In the genomic region with DNA sequence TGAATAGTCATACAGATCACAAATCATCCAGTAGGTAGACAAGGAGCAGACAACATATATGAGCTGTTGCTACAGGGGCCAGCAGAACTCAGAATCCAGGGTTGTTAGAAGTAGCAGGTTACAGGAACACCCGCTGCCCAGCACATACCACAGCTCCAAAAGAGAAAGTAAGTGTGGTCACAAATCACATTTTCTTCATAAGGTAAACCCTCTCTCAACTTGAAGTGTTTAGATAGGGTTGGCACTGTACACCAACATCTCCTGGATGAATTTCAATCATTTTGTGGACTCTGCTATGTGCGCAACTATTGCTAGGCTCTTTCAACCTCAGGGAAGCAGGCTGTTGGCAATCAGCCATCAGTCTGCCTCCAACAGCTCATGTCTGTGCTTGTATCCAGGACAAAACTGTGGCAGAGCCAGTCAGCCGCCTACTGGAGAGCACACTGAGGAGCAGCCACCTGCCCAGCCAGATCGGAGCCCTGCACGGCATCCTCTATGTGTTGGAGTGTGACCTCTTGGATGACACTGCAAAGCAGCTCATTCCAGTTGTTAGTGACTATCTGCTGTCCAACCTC, we compare ENCODE assay signal across 9 mouse cellular contexts. TPM values are rescaled to one million over a fixed set of nuclear protein-coding genes. Genes with fewer than 3 reads are reported as not detected.
DNase-seq lines count a peak whose midpoint lies in the region; ATAC-seq and TF ChIP-seq lines count a peak whose summit lies in the region.
"Had no signal": no experiment of that assay in that cellular context is flagged by ENCODE, and none has a peak within 500 bp of the region (broad histone marks: within the 10 kb centered on the region; RNA-seq: fewer than 3 reads in every experiment).

No protein-coding gene starts in this region.

- ATAC-seq in heart, embryonic 11.5 days (replicated peaks; ENCODE audit: insufficient number of reproducible peaks, low FRiP score, low TSS enrichment), result no peak
- ATAC-seq in stomach, embryonic 14.5 days (ENCODE audit: insufficient number of reproducible peaks, insufficient read depth, low FRiP score, low read depth), result peak; percentile 68; the same call in 1 of the 2 replicates

- TF ChIP-seq POLR2A in cerebellum, adult 2 months (IDR thresholded peaks at IDR 0.05; ENCODE audit: borderline replicate concordance, insufficient read depth, low read length), result no peak

- no peak overlapping the region for H3K9ac ChIP-seq in heart, embryonic 11.5 days (ENCODE audit: low read depth, low read length)
- no peak overlapping the region for H3K9ac ChIP-seq in stomach, embryonic 14.5 days (replicated peaks; ENCODE audit: low read depth, low read length)

- H3K4me1 ChIP-seq in heart, embryonic 11.5 days (ENCODE audit: control insufficient read depth, insufficient read depth, low read length), result no peaks in the 10 kb centered on the region
- no peaks in the 10 kb centered on the region for H3K4me1 ChIP-seq in cerebellum, adult 2 months (ENCODE audit: control insufficient read depth, insufficient read depth, low read length)
- no peaks in the 10 kb centered on the region for H3K4me1 ChIP-seq in stomach, embryonic 14.5 days (ENCODE audit: control insufficient read depth, insufficient read depth, low read length)

- DNase-seq in heart, adult 18-20 months, result peak; percentile 43 to 54
- peak; percentile 14 for DNase-seq in 3T3-L1 (ENCODE audit: low read depth, low spot score)
- DNase-seq in cerebellum, adult 2 months, result peak; percentile 79 to 87
- DNase-seq in layer of hippocampus, adult 2 months (ENCODE audit: low spot score in 2 of 2), result peak; percentile 45 to 58
- no peak for DNase-seq in yolk sac, embryonic 10.5 days (ENCODE audit: low spot score)
- DNase-seq in retina, embryonic 14.5 days (ENCODE audit: low spot score), result no peak

- 82% methylated on average over 5 of the region's 5 CpGs for WGBS in heart, embryonic 11.5 days (ENCODE audit: insufficient replicate concordance)
- 24% methylated on average over 5 of the region's 5 CpGs for WGBS in cerebellum, adult 2 months
- WGBS in stomach, embryonic 14.5 days, result 75% methylated on average over 5 of the region's 5 CpGs

- no peaks in the 10 kb centered on the region for H3K27me3 ChIP-seq in heart, embryonic 11.5 days (ENCODE audit: control insufficient read depth, insufficient read depth, low read length)
- no peaks in the 10 kb centered on the region for H3K27me3 ChIP-seq in cerebellum, adult 2 months (ENCODE audit: control insufficient read depth, insufficient read depth, low read length)
- H3K27me3 ChIP-seq in stomach, embryonic 14.5 days (ENCODE audit: control insufficient read depth, insufficient read depth, low read length), result no peaks in the 10 kb centered on the region

- peak; percentile 56; the same call in 1 of the 2 replicates for TF ChIP-seq CTCF in cerebellum, adult 2 months (IDR thresholded peaks at IDR 0.05; ENCODE audit: borderline replicate concordance, insufficient read depth, low read depth, low read length)
- peak; percentile 70 for TF ChIP-seq CTCF in layer of hippocampus, adult 2 months (conservative IDR thresholded peaks at IDR 0.05)

- H3K4me2 ChIP-seq in heart, embryonic 11.5 days, result no peak overlapping the region
- no peak overlapping the region for H3K4me2 ChIP-seq in stomach, embryonic 14.5 days (replicated peaks; ENCODE audit: low read depth, low read length)

- peaks cover 24% of the 10 kb centered on the region for H3K36me3 ChIP-seq in heart, embryonic 11.5 days (ENCODE audit: control insufficient read depth, insufficient read depth, low read length)
- peaks cover 62% of the 10 kb centered on the region for H3K36me3 ChIP-seq in stomach, embryonic 14.5 days (ENCODE audit: control insufficient read depth, insufficient read depth, low read length)

- H3K9me3 ChIP-seq in heart, embryonic 11.5 days (replicated peaks; ENCODE audit: control insufficient read depth, low read length), result no peaks in the 10 kb centered on the region
- H3K9me3 ChIP-seq in stomach, embryonic 14.5 days (ENCODE audit: control insufficient read depth, low read depth, low read length), result no peaks in the 10 kb centered on the region
- H3K9me3 ChIP-seq: G1E had no signal

- no peak overlapping the region for H3K27ac ChIP-seq in heart, embryonic 11.5 days (ENCODE audit: low read depth, low read length)
- no peak overlapping the region for H3K27ac ChIP-seq in cerebellum, adult 2 months (ENCODE audit: insufficient read depth, low read length)
- peak overlapping the region; percentile 49 for H3K27ac ChIP-seq in layer of hippocampus, adult 2 months
- no peak overlapping the region for H3K27ac ChIP-seq in stomach, embryonic 14.5 days (ENCODE audit: low read length)

- no peak overlapping the region for H3K4me3 ChIP-seq in heart, embryonic 11.5 days (ENCODE audit: low read depth, low read length)
- H3K4me3 ChIP-seq in cerebellum, adult 2 months (replicated peaks; ENCODE audit: insufficient read depth, low read depth, low read length), result no peak overlapping the region
- H3K4me3 ChIP-seq in layer of hippocampus, adult 2 months, result no peak overlapping the region
- H3K4me3 ChIP-seq in stomach, embryonic 14.5 days (ENCODE audit: low read depth, low read length), result no peak overlapping the region

RNA-seq across cellular contexts. Expression of gene Msantd1, which starts 4.9 kb away (rescaled TPM):
- total RNA-seq in heart, adult 18-20 months (2021), result under 1 TPM; 0.27 to 0.62 TPM
- polyA plus RNA-seq in heart, embryonic 11.5 days (2014; fragmentation: Nextera tagmentation; extraction: Ambion mirVana), result 0.42 and 0.97 TPM in 2 replicates
- polyA plus RNA-seq in cerebellum, adult 2 months (2012; rRNA removed), result 5.5 and 6.8 TPM in 2 replicates
- total RNA-seq in layer of hippocampus, adult 2 months (2021), result 1 to 10 TPM; 6.1 to 7.0 TPM
- polyA plus RNA-seq in stomach, embryonic 14.5 days (2014; fragmentation: Nextera tagmentation; extraction: Ambion mirVana), result 0.69 and 0.81 TPM in 2 replicates

RNA-seq across cellular contexts. Expression of gene Rgs12, which starts 46.3 kb away (rescaled TPM):
- 10 to 100 TPM; 18.9 to 20.4 TPM for total RNA-seq in heart, adult 18-20 months (2021)
- 25.6 and 29.5 TPM in 2 replicates for polyA plus RNA-seq in heart, embryonic 11.5 days (2014; fragmentation: Nextera tagmentation; extraction: Ambion mirVana)
- 13.0 and 16.0 TPM in 2 replicates for polyA plus RNA-seq in cerebellum, adult 2 months (2012; rRNA removed)
- 10 to 100 TPM; 43.2 to 52.5 TPM for total RNA-seq in layer of hippocampus, adult 2 months (2021)
- polyA plus RNA-seq in stomach, embryonic 14.5 days (2014; fragmentation: Nextera tagmentation; extraction: Ambion mirVana), result 34.2 and 37.4 TPM in 2 replicates

Comparison
In these comparisons a context has a peak if more than half of its experiments do, and no peak if none do; other contexts are left out.
1. DNase-seq: peak in heart, adult 18-20 months (2 of 2), 3T3-L1 (single experiment), cerebellum, adult 2 months (2 of 2) and layer of hippocampus, adult 2 months (2 of 2); none in yolk sac, embryonic 10.5 days (single experiment) and retina, embryonic 14.5 days (single experiment).